Mouse (Mus musculus) olfactory bulb, adult 2 months (tissue): Measurements from ENCODE around the gene Gm10318.

Source experiments
- CTCF ChIP-seq: fragments of 200-500 bp; IDR thresholded peaks from 2 replicates; pipeline ENCODE4 v1.5.1; 2012; ENCODE audit warnings: low read depth, mild to moderate bottlenecking, low read length, moderate library complexity; ENCODE audit not compliant: insufficient read depth
- POLR2A ChIP-seq: fragments of 200-500 bp; IDR thresholded peaks from 2 replicates; pipeline ENCODE4 v1.6.1; 2012; ENCODE audit warnings: mild to moderate bottlenecking, low read depth, low read length, moderate library complexity; ENCODE audit not compliant: insufficient read depth

DNA sequence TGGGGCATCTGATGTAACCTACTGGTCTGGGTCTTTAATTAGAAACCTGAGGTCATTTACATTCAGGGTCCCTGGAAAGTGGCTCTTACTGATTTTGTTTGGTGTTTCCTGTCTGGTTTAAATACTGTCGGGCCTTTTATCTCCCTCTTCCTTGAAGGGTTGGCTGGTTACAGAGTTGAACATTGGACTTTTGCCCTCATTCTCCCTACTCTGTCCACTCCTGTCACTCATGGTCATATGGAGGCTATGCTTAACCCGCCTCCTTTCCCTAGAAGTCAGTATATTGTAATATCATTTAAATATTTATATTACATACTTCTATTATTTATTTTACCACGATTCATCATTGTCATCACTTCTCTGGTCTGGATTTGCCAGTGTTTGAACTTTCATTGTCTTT, 48.6 kb upstream of the Gm10318 start:
- TF ChIP-seq CTCF (no peak), POLR2A (no peak)
